Mouse (Mus musculus): ENCODE data around the gene Olfr90. TPM values are rescaled to one million over a fixed set of nuclear protein-coding genes. Genes with fewer than 3 reads are reported as not detected.
A peak's percentile ranks its signal among the peaks of the same experiment; 100 is the strongest.

Gene Olfr90
- polyA plus RNA-seq, 1 experiment = not detected

- Histone ChIP-seq H3K4me1 (ENCODE audit: control insufficient read depth, insufficient read depth, insufficient read length, low read length) (no peaks in the 10 kb centered on the region; the same call in 1 of the 2 replicates), H3K4me3 (ENCODE audit: low read depth, low read length) (no peak overlapping the region), H3K27ac (ENCODE audit: insufficient read depth, low read depth, low read length) (0 out of 2 replicates have a peak overlapping the region, but pooled peaks have one; percentile 18), H3K36me3 (ENCODE audit: control insufficient read depth, insufficient read depth, low read length) (peaks cover 1% of the 10 kb centered on the region; the same call in 1 of the 2 replicates), H3K27me3 (ENCODE audit: control insufficient read depth, insufficient read depth, low read length) (no peaks in the 10 kb centered on the region)
- TF ChIP-seq CTCF (IDR thresholded peaks at IDR 0.05; ENCODE audit: extremely low read depth, insufficient read length, insufficient replicate concordance, low read depth, low read length) (no peak), POLR2A (IDR thresholded peaks at IDR 0.05; ENCODE audit: low read depth, low read length) (no peak)
- 77% methylated on average over 10 of the region's 10 CpGs for WGBS
These were observed 26.1 kb downstream of the Olfr90 start for GRCm38 (mm10) chr17:37062101-37062641.

DNA sequence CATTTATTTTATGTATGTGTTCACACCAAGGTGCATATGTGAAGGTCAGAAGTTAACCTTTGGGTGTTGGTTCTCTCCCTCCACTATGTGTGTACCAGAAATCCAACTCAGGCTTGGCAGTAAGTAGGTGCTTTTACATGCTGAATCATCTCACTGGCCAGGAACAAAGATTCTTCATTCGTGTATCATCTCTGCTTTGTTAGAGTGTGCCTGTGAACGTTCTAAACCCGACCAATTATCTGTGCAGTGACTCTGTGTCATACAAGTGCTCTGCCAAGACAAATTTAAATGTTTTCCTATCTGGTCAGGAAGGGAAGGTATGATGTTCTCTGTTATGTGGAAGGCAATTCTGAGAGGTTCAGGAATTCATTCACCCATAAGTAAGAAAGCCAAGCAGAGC, 26.9 kb downstream of the Olfr90 start:
- WGBS = 82% methylated on average over 3 of the region's 3 CpGs
- Histone ChIP-seq H3K4me3 (ENCODE audit: low read depth, low read length) (no peak overlapping the region), H3K27me3 (ENCODE audit: control insufficient read depth, insufficient read depth, low read length) (no peaks in the 10 kb centered on the region), H3K36me3 (ENCODE audit: control insufficient read depth, insufficient read depth, low read length) (peaks cover 1% of the 10 kb centered on the region; the same call in 1 of the 2 replicates), H3K4me1 (ENCODE audit: control insufficient read depth, insufficient read depth, insufficient read length, low read length) (no peaks in the 10 kb centered on the region; the same call in 1 of the 2 replicates), H3K27ac (ENCODE audit: insufficient read depth, low read depth, low read length) (no peak overlapping the region)
- TF ChIP-seq POLR2A (IDR thresholded peaks at IDR 0.05; ENCODE audit: low read depth, low read length) (no peak), CTCF (IDR thresholded peaks at IDR 0.05; ENCODE audit: extremely low read depth, insufficient read length, insufficient replicate concordance, low read depth, low read length) (no peak)

- H3K4me1 ChIP-seq (ENCODE audit: control insufficient read depth, insufficient read depth, insufficient read length, low read length) = no peaks in the 10 kb centered on the region
- H3K4me3 ChIP-seq (ENCODE audit: low read depth, low read length) = no peak overlapping the region
- no peaks in the 10 kb centered on the region for H3K36me3 ChIP-seq (ENCODE audit: control insufficient read depth, insufficient read depth, low read length)
- TF ChIP-seq POLR2A (IDR thresholded peaks at IDR 0.05; ENCODE audit: low read depth, low read length) (no peak), CTCF (IDR thresholded peaks at IDR 0.05; ENCODE audit: extremely low read depth, insufficient read length, insufficient replicate concordance, low read depth, low read length) (no peak)
- no peaks in the 10 kb centered on the region for H3K27me3 ChIP-seq (ENCODE audit: control insufficient read depth, insufficient read depth, low read length)
- no peak overlapping the region for H3K27ac ChIP-seq (ENCODE audit: insufficient read depth, low read depth, low read length)
- 92% methylated on average over 6 of the region's 6 CpGs for WGBS
These were observed 31.3 kb downstream of the Olfr90 start for GRCm38 (mm10) chr17:37056957-37057356.

- no peak overlapping the region for H3K27ac ChIP-seq (ENCODE audit: insufficient read depth, low read depth, low read length)
These were observed 36.6 kb downstream of the Olfr90 start for GRCm38 (mm10) chr17:37051745-37052144.

DNA sequence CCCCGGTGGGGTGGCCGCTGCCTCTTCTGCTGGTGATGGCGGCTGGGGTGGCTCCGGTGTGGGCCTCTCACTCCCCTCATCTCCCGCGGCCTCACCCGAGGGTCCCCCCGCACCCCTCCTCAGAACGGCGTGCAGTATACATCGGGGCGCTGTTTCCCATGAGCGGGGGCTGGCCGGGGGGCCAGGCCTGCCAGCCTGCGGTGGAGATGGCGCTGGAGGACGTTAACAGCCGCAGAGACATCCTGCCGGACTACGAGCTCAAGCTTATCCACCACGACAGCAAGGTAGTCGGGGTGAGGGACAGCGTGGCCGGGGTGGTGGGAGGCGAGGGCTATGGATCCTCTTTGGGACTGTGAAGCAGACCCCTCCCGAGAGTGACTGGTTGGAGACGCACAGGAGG, 37.4 kb downstream of the Olfr90 start:
- 40% methylated on average over 27 of the region's 27 CpGs for WGBS
- Histone ChIP-seq H3K4me3 (ENCODE audit: low read depth, low read length) (peak overlapping the region; percentile 47), H3K27me3 (ENCODE audit: control insufficient read depth, insufficient read depth, low read length) (peaks cover 13% of the 10 kb centered on the region), H3K4me1 (ENCODE audit: control insufficient read depth, insufficient read depth, insufficient read length, low read length) (peaks cover 17% of the 10 kb centered on the region), H3K36me3 (ENCODE audit: control insufficient read depth, insufficient read depth, low read length) (no peaks in the 10 kb centered on the region), H3K27ac (ENCODE audit: insufficient read depth, low read depth, low read length) (no peak overlapping the region)
- no peak for TF ChIP-seq POLR2A (IDR thresholded peaks at IDR 0.05; ENCODE audit: low read depth, low read length)
- TF ChIP-seq CTCF (IDR thresholded peaks at IDR 0.05; ENCODE audit: extremely low read depth, insufficient read length, insufficient replicate concordance, low read depth, low read length) = no peak

More at GRCm38 (mm10) chr17:37051745-37052144, 36.6 kb downstream of the Olfr90 start:
- Histone ChIP-seq H3K27me3 (ENCODE audit: control insufficient read depth, insufficient read depth, low read length) (peaks cover 5% of the 10 kb centered on the region), H3K36me3 (ENCODE audit: control insufficient read depth, insufficient read depth, low read length) (no peaks in the 10 kb centered on the region), H3K4me3 (ENCODE audit: low read depth, low read length) (no peak overlapping the region), H3K4me1 (ENCODE audit: control insufficient read depth, insufficient read depth, insufficient read length, low read length) (peaks cover 13% of the 10 kb centered on the region)
- WGBS = 68% methylated on average over 4 of the region's 4 CpGs
- TF ChIP-seq CTCF (IDR thresholded peaks at IDR 0.05; ENCODE audit: extremely low read depth, insufficient read length, insufficient replicate concordance, low read depth, low read length) = no peak
- no peak for TF ChIP-seq POLR2A (IDR thresholded peaks at IDR 0.05; ENCODE audit: low read depth, low read length)

- TF ChIP-seq CTCF (IDR thresholded peaks at IDR 0.05; ENCODE audit: extremely low read depth, insufficient read length, insufficient replicate concordance, low read depth, low read length) (no peak), POLR2A (IDR thresholded peaks at IDR 0.05; ENCODE audit: low read depth, low read length) (peak; percentile 48; the same call in 1 of the 2 replicates)
- 4% methylated on average over 22 of the region's 22 CpGs for WGBS
- H3K36me3 ChIP-seq (ENCODE audit: control insufficient read depth, insufficient read depth, low read length) = no peaks in the 10 kb centered on the region
- peak overlapping the region; percentile 38 for H3K27ac ChIP-seq (ENCODE audit: insufficient read depth, low read depth, low read length)
- peak overlapping the region; percentile 47 for H3K4me3 ChIP-seq (ENCODE audit: low read depth, low read length)
- peaks cover 17% of the 10 kb centered on the region for H3K27me3 ChIP-seq (ENCODE audit: control insufficient read depth, insufficient read depth, low read length)
- H3K4me1 ChIP-seq (ENCODE audit: control insufficient read depth, insufficient read depth, insufficient read length, low read length) = peaks cover 17% of the 10 kb centered on the region
These were observed 37.9 kb downstream of the Olfr90 start for GRCm38 (mm10) chr17:37050399-37050798.

- Histone ChIP-seq H3K27me3 (ENCODE audit: control insufficient read depth, insufficient read depth, low read length) (peaks cover 19% of the 10 kb centered on the region), H3K36me3 (ENCODE audit: control insufficient read depth, insufficient read depth, low read length) (no peaks in the 10 kb centered on the region), H3K27ac (ENCODE audit: insufficient read depth, low read depth, low read length) (peak overlapping the region; percentile 38), H3K4me3 (ENCODE audit: low read depth, low read length) (peak overlapping the region; percentile 47), H3K4me1 (ENCODE audit: control insufficient read depth, insufficient read depth, insufficient read length, low read length) (peaks cover 17% of the 10 kb centered on the region)
- TF ChIP-seq CTCF (IDR thresholded peaks at IDR 0.05; ENCODE audit: extremely low read depth, insufficient read length, insufficient replicate concordance, low read depth, low read length) = peak; percentile 60
- TF ChIP-seq POLR2A (IDR thresholded peaks at IDR 0.05; ENCODE audit: low read depth, low read length) = no peak; the same call in 1 of the 2 replicates
- 12% methylated on average over 39 of the region's 39 CpGs for WGBS
These were observed 38.6 kb downstream of the Olfr90 start for GRCm38 (mm10) chr17:37049570-37050310.

All from small intestine, adult 2 months (tissue).